Mouse (Mus musculus) hematopoietic stem cell, adult 5-6 weeks (primary cell): ENCODE data around the gene Tuba3a. TPM values are rescaled to one million over a fixed set of nuclear protein-coding genes. Genes with fewer than 3 reads are reported as not detected.

ENCODE experiments used
- ATAC-seq, 2 experiments: fragments of 125-278 bp in 1 of 2; replicated peaks in 1 of 2; 2 replicates each; pipeline ENCODE4 v1.8.0; 2016 to 2017; ENCODE audit warnings: inconsistent platforms in 2 of 2, mild to moderate bottlenecking in 2 of 2, moderate number of reproducible peaks in 2 of 2, low read depth in 1 of 2, moderate TSS enrichment in 1 of 2; ENCODE audit not compliant: low FRiP score in 2 of 2, poor library complexity in 2 of 2, severe bottlenecking in 2 of 2, insufficient read depth in 1 of 2, low TSS enrichment in 1 of 2
- total RNA-seq: library from RNA; stranded (forward); fragments of 172-1452, 232-1000 nt; gene quantifications from 2 replicates; pipeline ENCODE4 v1.2.3, GENCODE M21; 2017

The Tuba3a gene
- total RNA-seq, 1 experiment from 2014 or later, result not detected

DNA sequence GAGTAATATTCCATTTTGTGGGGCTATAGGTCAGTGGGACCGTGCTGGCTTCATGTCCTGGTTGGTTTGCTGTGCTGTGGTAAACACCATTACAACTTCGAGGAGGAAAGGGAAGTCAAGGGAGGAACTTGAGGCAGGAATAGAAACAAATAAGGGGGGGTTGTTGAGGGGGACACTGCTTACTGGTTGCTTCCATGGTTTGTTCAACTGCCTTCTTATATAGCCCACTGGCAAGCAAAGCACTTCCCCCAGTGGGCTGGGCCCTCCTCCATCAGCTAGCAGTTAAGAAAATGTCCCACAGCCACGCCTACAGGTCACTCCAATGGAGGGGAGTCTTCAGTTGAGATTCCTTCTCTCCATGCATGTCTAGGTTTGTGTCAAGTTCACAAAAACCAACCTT, 33.6 kb downstream of the Tuba3a start:
- ATAC-seq, result no peak

DNA sequence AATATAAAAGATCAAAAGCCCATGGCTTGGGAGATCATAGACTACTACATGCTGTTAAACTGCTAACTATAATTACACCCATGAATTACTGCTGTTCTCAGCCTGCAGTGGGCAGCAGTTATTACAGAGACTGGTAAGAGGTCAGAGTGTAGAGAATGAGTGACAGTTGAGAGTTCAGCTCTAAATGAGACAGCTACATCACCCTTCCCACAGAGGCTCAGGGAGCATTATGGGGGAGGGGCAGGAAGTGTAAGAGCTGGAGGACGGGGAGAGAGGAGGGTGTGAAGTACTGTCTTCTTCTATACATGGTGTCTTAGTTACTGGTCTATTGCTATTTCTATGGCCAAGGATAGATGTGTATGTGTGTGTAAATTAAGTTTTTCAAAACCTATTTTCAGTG, 41.3 kb downstream of the Tuba3a start:
- ATAC-seq, result no peak

DNA sequence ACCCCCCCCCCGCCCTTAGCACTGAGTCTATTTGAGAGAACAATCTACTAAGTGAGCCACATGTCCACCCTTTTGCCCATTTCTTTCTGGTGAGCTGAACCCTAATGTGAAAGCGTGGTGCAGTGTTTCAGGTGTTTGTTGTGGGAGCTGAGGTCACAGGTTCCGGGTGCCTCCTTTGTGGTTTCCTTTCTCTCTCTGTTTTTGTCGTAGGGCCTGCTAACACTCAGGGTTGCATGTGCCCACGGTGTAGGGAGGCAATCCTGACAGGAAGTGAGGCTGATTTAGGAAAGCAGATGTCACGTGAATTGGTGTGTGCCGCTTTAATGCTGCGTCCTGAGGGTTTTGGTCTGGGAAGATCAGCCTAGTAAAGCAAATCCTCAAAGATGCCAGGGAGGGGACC, 44.3 kb downstream of the Tuba3a start:
- peak; percentile 60 to 61 for ATAC-seq

DNA sequence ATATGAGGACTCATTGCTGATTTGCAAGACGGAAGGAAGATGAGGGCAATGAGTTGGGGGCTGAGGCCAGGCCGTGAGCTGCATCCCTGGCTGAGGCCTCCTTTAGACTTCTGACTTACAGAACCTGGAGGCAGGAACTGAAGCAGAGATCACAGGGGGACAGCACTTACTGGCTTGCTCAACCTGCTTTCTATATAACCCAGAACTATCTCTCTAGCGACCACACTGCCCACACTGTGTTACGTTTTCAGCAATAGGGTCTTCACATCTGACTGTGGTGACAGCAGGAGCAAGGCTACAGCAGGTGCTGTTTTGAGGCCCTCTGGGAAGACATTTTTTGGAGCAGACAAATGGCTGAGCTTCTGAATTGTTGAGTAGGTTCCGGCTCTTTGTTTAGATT, 45.2 kb downstream of the Tuba3a start:
- no peak for ATAC-seq

DNA sequence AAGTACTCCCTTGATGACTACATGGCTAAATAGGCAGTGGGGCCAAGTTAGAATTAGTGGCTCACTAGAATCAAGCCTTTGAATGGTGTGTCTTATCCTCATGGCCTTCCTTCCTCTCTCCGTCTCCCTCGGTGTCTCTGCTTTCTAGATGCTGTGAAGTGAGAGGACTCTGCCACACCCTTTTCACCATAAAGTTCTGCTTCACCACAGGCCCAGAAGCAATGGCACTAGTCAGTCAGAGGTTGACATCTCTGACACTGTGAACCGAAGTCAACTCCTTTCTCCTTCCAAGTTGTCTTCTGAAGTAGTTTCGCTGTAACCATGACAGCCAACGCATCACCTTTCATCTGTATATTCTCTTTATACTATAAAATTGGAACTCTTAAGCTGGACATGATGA, 46.3 kb downstream of the Tuba3a start:
- ATAC-seq, result no peak

DNA sequence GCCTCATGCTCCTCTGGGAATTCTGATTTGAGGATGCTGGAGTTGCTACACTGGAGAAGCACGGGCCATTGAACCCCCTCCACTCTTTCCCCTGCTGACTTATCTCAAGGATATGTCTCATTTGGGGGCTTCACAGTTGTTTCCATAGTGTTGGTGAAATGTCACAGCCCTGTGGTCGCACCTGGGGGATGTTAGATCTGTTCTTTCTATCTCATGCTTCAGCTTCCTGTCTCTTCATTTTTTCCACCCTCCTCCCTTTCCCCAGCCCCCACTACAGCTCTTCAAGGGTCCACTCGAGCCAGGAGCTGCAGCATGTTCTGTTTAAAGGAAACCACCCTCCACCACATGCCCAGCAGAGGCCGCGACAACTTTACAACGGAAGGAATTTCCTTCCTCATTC, 47.4 kb downstream of the Tuba3a start:
- ATAC-seq, result peak; percentile 18 to 25; a peak in 2 of 4 replicates

DNA sequence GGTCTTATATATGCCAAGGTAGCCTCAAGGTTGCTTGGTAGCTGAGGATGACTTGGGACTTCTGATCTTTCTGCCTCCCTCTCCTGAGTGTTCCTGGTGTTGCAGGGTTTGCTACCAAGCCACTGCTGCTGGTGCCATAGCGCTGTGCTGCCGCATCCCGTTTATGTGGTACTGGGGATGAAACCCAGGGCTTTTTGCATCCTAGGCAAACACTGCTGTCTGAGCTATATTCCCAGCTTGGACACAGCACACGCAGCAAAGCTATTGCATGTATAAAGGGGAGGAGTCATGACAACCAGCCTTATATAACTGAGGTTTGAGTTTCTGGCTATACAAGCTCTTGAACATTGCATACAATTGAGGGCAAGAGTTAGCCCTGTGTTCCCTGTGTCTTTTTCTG, 48.4 kb downstream of the Tuba3a start:
- ATAC-seq, result peak; percentile 18 to 27; a peak in 3 of 4 replicates

DNA sequence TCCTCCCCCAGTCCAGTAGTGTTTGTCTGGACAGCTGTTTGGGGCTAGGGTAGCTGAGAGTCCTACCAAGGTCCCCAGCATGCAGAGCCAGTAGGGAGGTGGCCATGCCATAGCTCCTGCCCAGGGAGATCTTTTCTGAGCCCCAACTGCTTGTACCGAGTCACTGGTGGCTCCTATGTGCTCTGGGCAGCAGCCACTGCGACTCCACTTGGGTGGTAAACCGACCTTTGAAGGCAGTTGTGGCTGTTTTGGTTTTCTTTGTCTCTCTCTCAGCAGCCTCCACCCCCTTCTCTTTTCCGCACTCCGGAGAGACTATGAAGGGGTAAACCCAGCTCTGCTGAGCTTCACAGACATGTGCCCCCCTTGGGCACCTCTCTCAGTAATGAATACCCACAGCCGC, 49.1 kb downstream of the Tuba3a start, which contains the start of gene Cd27:
Gene Cd27, minus strand, starts transcription at position 229 of the 400 bp plus-strand sequence.
- ATAC-seq, result no peak

DNA sequence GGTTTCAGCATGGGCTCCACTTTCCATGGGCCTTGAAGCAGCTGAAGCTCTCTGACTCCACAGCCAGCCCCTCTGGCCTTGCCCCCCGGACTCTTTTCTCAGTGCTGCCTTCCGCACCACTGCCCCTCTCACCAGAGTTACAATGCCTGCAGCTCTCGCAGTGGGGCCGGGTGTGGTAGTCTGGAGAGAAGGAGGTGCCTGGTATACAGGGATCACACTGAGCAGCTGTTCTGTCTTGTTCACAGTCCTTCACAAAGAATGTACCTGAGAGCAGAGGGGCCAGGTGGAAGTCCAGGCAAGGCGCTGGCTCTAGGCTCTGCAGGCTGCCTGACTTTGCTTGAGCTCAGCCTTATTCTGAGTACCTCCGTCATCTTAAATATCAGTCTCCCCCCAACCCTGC, 49.5 kb downstream of the Tuba3a start:
- no peak for ATAC-seq

DNA sequence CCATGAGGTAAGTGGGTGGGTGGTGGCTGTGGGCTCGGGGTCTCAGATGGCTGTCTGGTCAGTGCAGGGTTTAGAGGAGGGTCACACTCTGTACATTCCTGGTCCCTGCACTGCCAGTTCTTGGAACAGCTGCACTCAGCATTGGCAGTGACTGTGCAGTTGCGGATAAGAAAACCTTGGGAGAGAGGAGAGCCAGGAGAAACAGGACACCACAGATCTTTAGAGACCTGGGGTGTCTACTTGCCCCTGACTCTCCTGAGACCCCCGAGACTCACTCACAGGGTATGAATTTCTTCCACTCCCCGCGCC, 51.4 kb downstream of the Tuba3a start:
- no peak for ATAC-seq

DNA sequence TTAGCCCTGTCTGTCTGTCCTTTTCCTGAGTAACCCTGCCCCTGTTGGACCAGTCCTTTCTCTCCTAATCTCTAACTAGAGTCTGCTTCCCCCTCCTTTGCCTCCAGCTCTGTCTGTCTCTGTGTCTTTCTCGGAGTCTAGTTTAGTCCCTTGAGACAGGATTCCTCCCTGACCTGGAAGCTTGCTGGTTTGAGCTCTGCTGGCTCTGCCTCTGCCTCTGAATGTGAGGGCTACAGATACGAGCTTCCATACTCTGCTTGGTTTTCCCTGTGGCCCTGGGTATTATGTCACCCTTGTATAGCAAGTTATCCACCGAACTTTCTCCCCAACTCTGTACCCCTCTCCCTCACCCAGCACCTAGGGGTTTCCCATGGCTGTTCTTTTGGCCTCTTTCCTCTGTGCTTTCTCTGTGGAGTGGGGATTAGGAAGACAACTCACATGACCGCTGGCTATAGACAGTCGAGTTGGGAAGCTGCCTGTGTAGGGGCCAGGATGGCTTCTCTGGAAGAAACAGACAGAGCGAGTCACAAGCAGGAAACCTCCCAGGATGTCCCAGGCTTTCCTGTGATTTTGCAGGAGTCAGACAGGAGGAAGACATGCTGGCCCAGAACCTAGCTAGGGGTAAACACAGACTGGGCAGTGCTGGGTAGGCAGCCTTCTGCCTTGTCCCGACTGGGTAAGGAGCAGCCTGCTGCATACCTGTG, 51.9 kb downstream of the Tuba3a start:
- no peak for ATAC-seq

DNA sequence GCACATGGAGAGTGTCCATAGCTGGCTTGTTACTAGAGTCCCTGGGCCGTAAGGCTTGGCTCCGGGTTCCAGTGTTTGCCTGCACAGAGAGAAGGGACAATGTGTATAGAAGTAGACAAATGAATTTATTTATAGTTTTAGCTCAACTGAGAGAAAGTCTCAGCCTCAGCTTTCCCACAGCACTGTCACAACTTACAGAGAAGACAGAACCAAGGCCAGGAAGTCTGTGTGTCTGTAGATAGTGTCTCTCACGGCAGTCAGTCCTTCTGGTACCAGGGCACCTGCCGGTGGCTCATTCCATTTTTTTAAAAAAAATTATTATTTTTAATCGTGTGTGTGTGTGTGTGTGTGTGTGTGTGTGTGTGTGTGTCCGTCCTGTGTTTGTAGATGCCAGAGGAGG, 53.3 kb downstream of the Tuba3a start:
- no peak for ATAC-seq

DNA sequence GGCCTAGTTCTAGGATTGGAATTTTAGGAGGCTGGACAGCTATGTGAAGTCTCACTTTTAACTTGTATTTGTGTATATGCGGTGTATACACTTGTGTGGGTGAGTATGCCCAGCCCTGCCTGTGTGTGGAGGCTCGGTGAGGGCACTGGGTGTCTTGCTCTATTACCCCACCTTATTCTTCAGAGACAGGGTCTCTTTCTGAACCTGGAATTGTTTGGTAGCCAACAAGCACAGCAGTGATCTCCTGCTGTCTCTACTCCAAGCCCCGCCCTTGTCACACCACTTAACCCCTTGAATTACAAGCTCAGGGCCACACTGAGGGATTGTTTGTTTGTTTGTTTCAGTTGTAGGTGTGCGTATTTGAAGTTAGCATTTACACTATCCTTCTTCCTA, 53.8 kb downstream of the Tuba3a start:
- 0 out of 4 replicates have a peak, but pooled peaks of 1 of the 2 experiments have one; percentile 5 for ATAC-seq

DNA sequence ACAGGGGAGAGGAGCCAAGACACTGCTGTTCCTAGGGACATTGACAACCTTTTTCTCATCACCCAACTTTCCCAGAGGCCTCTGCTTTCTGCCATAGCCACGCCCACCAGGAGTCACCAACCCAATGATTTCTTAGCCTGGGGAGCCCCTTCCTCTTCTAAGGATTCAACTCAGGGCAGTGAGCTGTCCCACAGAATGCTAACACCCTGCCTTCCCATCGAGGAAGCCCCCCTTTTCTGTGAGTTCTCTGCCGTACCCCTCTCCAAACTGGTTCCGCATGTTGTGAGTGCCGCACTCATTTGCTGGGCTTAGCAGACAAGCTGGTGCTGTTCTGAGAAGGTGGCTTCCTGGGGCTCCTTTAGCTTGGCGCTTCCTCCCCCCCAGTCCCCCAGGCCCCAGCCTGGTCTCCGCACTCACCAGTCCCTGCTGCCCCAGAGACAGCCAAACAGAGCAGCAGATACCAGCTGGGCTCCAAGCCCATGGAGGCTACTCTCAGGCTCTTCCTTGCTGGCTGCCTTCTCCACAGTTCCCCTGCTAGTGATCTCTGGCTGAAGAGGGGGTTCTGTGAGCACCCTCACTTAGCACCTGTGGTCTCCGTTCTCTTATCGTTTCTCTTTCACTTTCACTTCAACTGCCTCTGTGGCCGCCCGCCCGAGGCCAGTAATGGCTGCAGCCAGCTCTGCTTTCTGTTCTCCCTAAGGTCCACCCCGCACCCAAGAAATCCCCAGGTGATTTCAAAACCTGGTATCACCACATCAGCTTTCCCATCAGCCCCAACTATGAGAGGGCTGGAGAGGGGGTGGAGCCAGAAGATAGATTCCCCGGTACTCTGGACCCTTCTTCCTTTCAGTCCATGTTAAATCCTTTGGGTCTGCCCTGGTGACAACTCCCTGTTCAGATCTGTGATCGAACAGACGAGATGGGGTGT, 54.5 kb downstream of the Tuba3a start, which contains the start of gene Tapbpl:
Gene Tapbpl, minus strand, starts transcription at position 744 of the 928 bp plus-strand sequence.
- ATAC-seq, result peak; percentile 76 to 83

DNA sequence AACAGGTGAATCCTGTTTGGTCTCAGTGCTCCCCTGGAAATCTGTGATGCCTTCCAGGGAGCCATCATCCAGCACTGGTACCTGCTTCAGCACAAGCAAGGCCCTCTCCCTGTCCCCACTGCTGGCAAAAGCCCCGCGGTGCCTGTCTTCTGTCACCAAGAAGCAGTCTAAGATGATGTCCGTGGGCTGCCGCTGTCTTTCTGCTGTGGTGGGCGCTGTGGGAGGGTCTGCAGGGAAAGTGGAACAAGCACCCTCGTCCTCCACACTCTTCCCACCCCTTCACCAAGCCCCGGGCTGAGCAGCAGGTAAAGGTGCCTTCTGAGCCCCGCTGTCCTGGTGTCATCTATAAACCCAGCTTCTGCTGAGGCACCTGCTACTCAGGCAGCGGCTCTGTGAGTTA, 55.3 kb downstream of the Tuba3a start:
- no peak for ATAC-seq
